In genomic region chr13:43786171-43786795, GRCm38 (mm10) we compare ENCODE assay signal across 10 mouse cellular contexts. TPM values are rescaled to one million over a fixed set of nuclear protein-coding genes. Genes with fewer than 3 reads are reported as not detected.
DNase-seq lines count a peak whose midpoint lies in the region; ATAC-seq and TF ChIP-seq lines count a peak whose summit lies in the region.
"Had no signal": no experiment of that assay in that cellular context is flagged by ENCODE, and none has a peak within 500 bp of the region (broad histone marks: within the 10 kb centered on the region; RNA-seq: fewer than 3 reads in every experiment).

No protein-coding gene starts in this region.

- H3K36me3 ChIP-seq in megakaryocyte, embryonic 14.5 days (replicated peaks; ENCODE audit: low read length), result no peaks in the 10 kb centered on the region
- H3K36me3 ChIP-seq in hindbrain, embryonic 13.5 days, result no peaks in the 10 kb centered on the region
- H3K36me3 ChIP-seq in limb, embryonic 13.5 days, result no peaks in the 10 kb centered on the region
- no peaks in the 10 kb centered on the region for H3K36me3 ChIP-seq in small intestine, adult 2 months (ENCODE audit: control insufficient read depth, insufficient read depth, low read length)

- TF ChIP-seq POLR2A in small intestine, adult 2 months (IDR thresholded peaks at IDR 0.05; ENCODE audit: low read depth, low read length), result no peak

- no peak for DNase-seq in cerebellum, postnatal 25 days
- no peak for DNase-seq in urinary bladder, postnatal 4 days (ENCODE audit: low spot score in 2 of 2)
- no peak for DNase-seq in gastrocnemius, postnatal 4 days (ENCODE audit: low spot score in 2 of 2)
- DNase-seq: heart, postnatal 10 days had no signal

- TF ChIP-seq CTCF in small intestine, adult 2 months (IDR thresholded peaks at IDR 0.05; ENCODE audit: extremely low read depth, insufficient read length, insufficient replicate concordance, low read depth, low read length), result no peak

- H3K4me2 ChIP-seq in hindbrain, embryonic 13.5 days, result peak overlapping the region; percentile 85
- peak overlapping the region; percentile 95 for H3K4me2 ChIP-seq in limb, embryonic 13.5 days (replicated peaks)

- H3K9ac ChIP-seq in hindbrain, embryonic 13.5 days, result peak overlapping the region; percentile 86; the same call in 1 of the 2 replicates
- peak overlapping the region; percentile 84 for H3K9ac ChIP-seq in limb, embryonic 13.5 days

- 37% methylated on average over 12 of the region's 12 CpGs for WGBS in hindbrain, embryonic 13.5 days
- 17% methylated on average over 12 of the region's 12 CpGs for WGBS in limb, embryonic 13.5 days
- 6% methylated on average over 12 of the region's 12 CpGs for WGBS in small intestine, adult 2 months

- peak overlapping the region; percentile 55; the same call in 1 of the 2 replicates for H3K27ac ChIP-seq in hindbrain, embryonic 13.5 days
- peak overlapping the region; percentile 72 for H3K27ac ChIP-seq in limb, embryonic 13.5 days
- peak overlapping the region; percentile 52 for H3K27ac ChIP-seq in small intestine, adult 2 months (ENCODE audit: insufficient read depth, low read depth, low read length)

- ATAC-seq in megakaryocyte, adult 5-6 weeks (ENCODE audit: poor library complexity, severe bottlenecking), result no peak
- ATAC-seq in hindbrain, embryonic 13.5 days (ENCODE audit: low FRiP score), result no peak
- ATAC-seq in limb, embryonic 13.5 days (ENCODE audit: low FRiP score, low read depth), result no peak
- ATAC-seq: Patski had no signal

- H3K9me3 ChIP-seq in megakaryocyte, embryonic 14.5 days, result no peaks in the 10 kb centered on the region
- H3K9me3 ChIP-seq in hindbrain, embryonic 13.5 days, result no peaks in the 10 kb centered on the region
- no peaks in the 10 kb centered on the region for H3K9me3 ChIP-seq in limb, embryonic 13.5 days

- H3K4me1 ChIP-seq in megakaryocyte, embryonic 14.5 days, result peaks cover 23% of the 10 kb centered on the region
- peaks cover 30% of the 10 kb centered on the region for H3K4me1 ChIP-seq in hindbrain, embryonic 13.5 days (replicated peaks)
- H3K4me1 ChIP-seq in limb, embryonic 13.5 days, result peaks cover 46% of the 10 kb centered on the region
- H3K4me1 ChIP-seq in small intestine, adult 2 months (ENCODE audit: control insufficient read depth, insufficient read depth, insufficient read length, low read length), result peaks cover 15% of the 10 kb centered on the region; the same call in 1 of the 2 replicates

- peak overlapping the region; percentile 59 for H3K4me3 ChIP-seq in megakaryocyte, embryonic 14.5 days (replicated peaks)
- H3K4me3 ChIP-seq in hindbrain, embryonic 13.5 days, result peak overlapping the region; percentile 65; the same call in 1 of the 2 replicates
- peak overlapping the region; percentile 63 for H3K4me3 ChIP-seq in limb, embryonic 13.5 days
- H3K4me3 ChIP-seq in small intestine, adult 2 months (ENCODE audit: low read depth, low read length), result peak overlapping the region; percentile 81

- H3K27me3 ChIP-seq in megakaryocyte, embryonic 14.5 days (replicated peaks), result peaks cover 80% of the 10 kb centered on the region
- H3K27me3 ChIP-seq in hindbrain, embryonic 13.5 days, result peaks cover 32% of the 10 kb centered on the region
- peaks cover 21% of the 10 kb centered on the region for H3K27me3 ChIP-seq in limb, embryonic 13.5 days
- H3K27me3 ChIP-seq in small intestine, adult 2 months (ENCODE audit: control insufficient read depth, insufficient read depth, low read length), result no peaks in the 10 kb centered on the region

RNA-seq across cellular contexts. Expression of gene Cd83, which starts 1.7 kb away (rescaled TPM):
- polyA plus RNA-seq in megakaryocyte, embryonic 14.5 days (2012; ENCODE audit: insufficient read depth, low replicate concordance), result 2.3 and 4.4 TPM in 2 replicates
- 1.2 and 1.7 TPM in 2 replicates for total RNA-seq in megakaryocyte, adult 5-6 weeks (2015)
- total RNA-seq in megakaryocyte, adult 5-6 weeks (2017), result 0.81 and 1.4 TPM in 2 replicates
- 17.4 and 18.1 TPM in 2 replicates for polyA plus RNA-seq in hindbrain, embryonic 13.5 days (2015; fragmentation: Nextera tagmentation; extraction: Ambion mirVana)
- 27.0 and 28.4 TPM in 2 replicates for polyA plus RNA-seq in limb, embryonic 13.5 days (2015; fragmentation: Nextera tagmentation; extraction: Ambion mirVana)
- 3.9 and 7.1 TPM in 2 replicates for polyA plus RNA-seq in small intestine, adult 2 months (2012; rRNA removed)
- 1 to 10 TPM; 2.8 to 2.9 TPM for total RNA-seq in gastrocnemius, postnatal 4 days (2021)
- polyA plus RNA-seq: Patski had no signal
